Mouse (Mus musculus): ENCODE data around the gene Zfp114. TPM values are rescaled to one million over a fixed set of nuclear protein-coding genes. Genes with fewer than 3 reads are reported as not detected.

The Zfp114 gene
- polyA plus RNA-seq, 2 experiments from 2014 or later, result 0.73 to 1.8 TPM

Other genes starting within 250 kb of the Zfp114 start
- under 1 TPM in 1 of 2 experiments, not detected in 1; 0.12 TPM for gene Vmn1r179, start 248.1 kb upstream of the Zfp114 start, polyA plus RNA-seq (2017; shearing (Covaris generic))
- gene Vmn1r180, start 224.4 kb upstream of the Zfp114 start, polyA plus RNA-seq (2017; shearing (Covaris generic)), result not detected
- not detected for gene Vmn1r181, start 200.4 kb upstream of the Zfp114 start, polyA plus RNA-seq (2017; shearing (Covaris generic))
- not detected for gene V1rd19, start 173.4 kb upstream of the Zfp114 start, polyA plus RNA-seq (2017; shearing (Covaris generic))
- under 1 TPM in 1 of 2 experiments, not detected in 1; 0.05 TPM for gene Vmn1r183, start 121.8 kb upstream of the Zfp114 start, polyA plus RNA-seq (2017; shearing (Covaris generic))
- 10 to 100 TPM; 21.5 to 23.8 TPM for gene Zfp180, start 93.1 kb upstream of the Zfp114 start, polyA plus RNA-seq (2017; shearing (Covaris generic))
- gene Zfp112, start 62.7 kb upstream of the Zfp114 start, polyA plus RNA-seq (2017; shearing (Covaris generic)), result 1 to 10 TPM; 1.3 to 2.4 TPM
- 10 to 100 TPM; 13.8 to 21.0 TPM for gene Zfp235, start 40.9 kb upstream of the Zfp114 start, polyA plus RNA-seq (2017; shearing (Covaris generic))
- 1 to 10 TPM in 1 of 2 experiments, under 1 TPM in 1; 0.61 to 1.3 TPM for gene Zfp111, start 36.4 kb downstream of the Zfp114 start, polyA plus RNA-seq (2017; shearing (Covaris generic))
- gene Zfp109, start 62.5 kb downstream of the Zfp114 start, polyA plus RNA-seq (2017; shearing (Covaris generic)), result 1 to 10 TPM; 2.2 to 3.7 TPM
- under 1 TPM in 1 of 2 experiments, not detected in 1; 0.70 TPM for gene Zfp108, start 79.7 kb downstream of the Zfp114 start, polyA plus RNA-seq (2017; shearing (Covaris generic))
- 1 to 10 TPM; 2.5 to 2.9 TPM for gene Zfp93, start 95.4 kb downstream of the Zfp114 start, polyA plus RNA-seq (2017; shearing (Covaris generic))
- 10 to 100 TPM; 19.4 to 27.8 TPM for gene Zfp61, start 126.2 kb downstream of the Zfp114 start, polyA plus RNA-seq (2017; shearing (Covaris generic))
- 10 to 100 TPM; 10.6 to 13.8 TPM for gene Zfp94, start 141.6 kb downstream of the Zfp114 start, polyA plus RNA-seq (2017; shearing (Covaris generic))
- not detected for gene Tescl, start 158.9 kb downstream of the Zfp114 start, polyA plus RNA-seq (2017; shearing (Covaris generic))
- under 1 TPM in 1 of 2 experiments, not detected in 1; 0.19 TPM for gene Lypd5, start 174.1 kb downstream of the Zfp114 start, polyA plus RNA-seq (2017; shearing (Covaris generic))
- gene Kcnn4, start 195.2 kb downstream of the Zfp114 start, polyA plus RNA-seq (2017; shearing (Covaris generic)), result 100 to 1,000 TPM; 130 to 152 TPM
- 10 to 100 TPM; 27.9 to 29.4 TPM for gene Smg9, start 224.6 kb downstream of the Zfp114 start, polyA plus RNA-seq (2017; shearing (Covaris generic))